Mouse (Mus musculus): Measurements from ENCODE around the gene Uncx. TPM values are rescaled to one million over a fixed set of nuclear protein-coding genes. Genes with fewer than 3 reads are reported as not detected.

Gene Uncx
- 48.8 and 60.7 TPM in 2 replicates for polyA plus RNA-seq (2015; fragmentation: Nextera tagmentation; extraction: Ambion mirVana)

DNA sequence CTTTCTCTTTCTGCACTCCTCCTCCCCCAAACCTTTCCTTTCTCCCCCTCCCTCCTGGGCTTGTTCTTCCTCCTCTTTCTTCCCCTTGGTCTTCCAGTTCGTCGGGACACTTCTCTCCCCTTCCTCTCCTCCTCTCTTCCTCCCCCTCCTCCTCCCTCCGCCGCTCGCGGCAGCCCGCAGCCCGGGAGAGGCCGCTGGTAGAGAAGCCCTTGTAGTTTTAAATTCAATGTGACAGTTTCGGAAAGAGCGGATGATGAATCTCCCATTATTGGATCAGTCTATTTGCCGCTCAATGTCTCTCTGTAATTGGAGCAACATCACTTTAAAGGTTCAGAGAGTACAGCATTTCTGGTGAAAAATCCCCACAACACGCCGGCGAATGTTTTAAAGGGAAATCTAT, at the start of gene Uncx:
Gene Uncx (plus strand): TSS at position 281 of the 400 bp plus-strand sequence.
- peak; percentile 6; the same call in 1 of the 2 replicates for ATAC-seq (ENCODE audit: low FRiP score)
- Histone ChIP-seq H3K36me3 (peaks cover 8% of the 10 kb centered on the region; the same call in 1 of the 2 replicates), H3K27me3 (peaks cover 78% of the 10 kb centered on the region), H3K4me2 (peak within 1 kb of the TSS; percentile 72), H3K4me3 (peak within 1 kb of the TSS; percentile 61), H3K9me3 (no peaks in the 10 kb centered on the region), H3K4me1 (replicated peaks) (peaks cover 69% of the 10 kb centered on the region), H3K9ac (peak within 1 kb of the TSS; percentile 91), H3K27ac (peak within 1 kb of the TSS; percentile 96)
- 1% methylated on average over 15 of the region's 15 CpGs for WGBS

DNA sequence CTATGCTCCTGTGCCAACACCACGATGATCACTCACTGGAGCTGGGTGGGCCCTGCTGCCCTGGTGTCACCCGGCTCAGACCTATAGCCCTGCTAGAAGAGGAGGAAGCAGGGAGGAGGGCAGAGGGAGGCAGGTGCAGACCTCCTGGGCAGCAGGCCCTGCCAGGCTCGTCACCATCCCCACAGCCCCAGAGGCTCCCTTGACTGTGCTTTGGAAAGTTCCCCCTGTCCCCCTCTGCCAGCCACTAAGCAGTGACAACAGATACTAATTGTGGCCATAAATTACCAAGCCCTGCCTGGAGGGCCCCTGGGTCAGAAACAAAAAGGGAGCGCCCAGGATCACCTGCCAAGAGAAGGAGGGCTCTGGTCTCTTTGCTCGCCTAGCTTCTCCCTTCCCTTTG, 49.6 kb upstream of the Uncx start:
- WGBS = 54% methylated on average over 5 of the region's 5 CpGs

DNA sequence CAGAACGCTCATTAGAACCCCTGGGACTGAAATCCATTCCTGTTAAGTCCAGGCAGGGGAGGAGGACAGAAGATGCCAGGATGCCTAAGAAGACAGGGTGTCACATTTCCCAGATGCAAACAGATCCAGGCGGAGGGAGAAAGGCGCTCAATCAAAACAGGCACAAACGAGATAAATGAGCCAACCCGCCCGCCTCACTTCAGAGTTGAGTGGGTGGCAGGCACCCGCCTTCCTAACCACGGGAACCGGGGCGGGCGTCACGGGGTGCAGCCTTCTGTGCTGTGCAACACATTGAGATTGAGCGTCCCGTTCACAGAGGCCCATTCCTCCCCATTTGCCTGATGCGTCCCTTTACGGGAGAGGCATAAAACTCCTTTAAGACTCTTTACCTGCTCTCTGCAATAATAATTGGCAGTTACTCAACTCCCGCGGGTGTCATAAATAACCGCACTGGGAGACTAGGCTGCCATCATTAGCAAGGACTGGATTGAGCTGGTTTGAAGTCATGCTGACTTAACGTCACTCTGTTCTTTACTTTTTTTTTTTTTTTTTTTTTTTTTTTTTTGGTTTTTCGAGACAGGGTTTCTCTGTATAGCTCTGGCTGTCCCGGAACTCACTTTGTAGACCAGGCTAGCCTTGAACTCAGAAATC, 48.1 kb upstream of the Uncx start:
- Histone ChIP-seq H3K9ac (no peak overlapping the region), H3K9me3 (no peaks in the 10 kb centered on the region), H3K27me3 (peaks cover 15% of the 10 kb centered on the region; the same call in 1 of the 2 replicates), H3K27ac (no peak overlapping the region), H3K36me3 (no peaks in the 10 kb centered on the region), H3K4me3 (no peak overlapping the region), H3K4me1 (replicated peaks) (peaks cover 6% of the 10 kb centered on the region), H3K4me2 (no peak overlapping the region)
- ATAC-seq (ENCODE audit: low FRiP score) = no peak
- 56% methylated on average over 22 of the region's 22 CpGs for WGBS

More for the DNA sequence above, 49.6 kb upstream of the Uncx start:
- Histone ChIP-seq H3K27me3 (peaks cover 15% of the 10 kb centered on the region; the same call in 1 of the 2 replicates), H3K4me2 (no peak overlapping the region), H3K36me3 (no peaks in the 10 kb centered on the region), H3K4me1 (replicated peaks) (peaks cover 11% of the 10 kb centered on the region), H3K9ac (no peak overlapping the region), H3K9me3 (no peaks in the 10 kb centered on the region), H3K4me3 (no peak overlapping the region), H3K27ac (no peak overlapping the region)
- ATAC-seq (ENCODE audit: low FRiP score) = no peak

DNA sequence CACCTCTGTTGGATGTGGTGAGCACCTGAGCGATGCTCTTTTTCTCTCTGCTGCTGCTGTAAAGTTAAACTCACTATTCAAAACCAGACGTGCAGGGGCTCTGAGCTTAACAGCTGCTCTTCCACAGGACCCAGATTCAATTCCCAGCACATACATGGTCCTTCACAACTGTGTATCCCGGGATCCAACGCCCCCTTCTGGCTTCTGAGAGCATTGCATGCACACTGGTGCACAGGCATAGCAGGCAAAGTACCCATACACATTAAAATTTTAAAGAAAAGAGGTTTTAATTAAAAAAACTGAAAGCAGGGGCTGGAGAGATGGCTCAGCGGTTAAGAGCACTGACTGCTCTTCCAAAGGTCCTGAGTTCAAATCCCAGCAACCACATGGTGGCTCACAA, 46.4 kb upstream of the Uncx start:
- 55% methylated on average over 5 of the region's 5 CpGs for WGBS
- Histone ChIP-seq H3K4me1 (replicated peaks) (peaks cover 3% of the 10 kb centered on the region), H3K4me3 (no peak overlapping the region), H3K27ac (no peak overlapping the region), H3K36me3 (no peaks in the 10 kb centered on the region), H3K9ac (no peak overlapping the region), H3K4me2 (no peak overlapping the region), H3K27me3 (peaks cover 19% of the 10 kb centered on the region; the same call in 1 of the 2 replicates), H3K9me3 (no peaks in the 10 kb centered on the region)
- no peak for ATAC-seq (ENCODE audit: low FRiP score)

DNA sequence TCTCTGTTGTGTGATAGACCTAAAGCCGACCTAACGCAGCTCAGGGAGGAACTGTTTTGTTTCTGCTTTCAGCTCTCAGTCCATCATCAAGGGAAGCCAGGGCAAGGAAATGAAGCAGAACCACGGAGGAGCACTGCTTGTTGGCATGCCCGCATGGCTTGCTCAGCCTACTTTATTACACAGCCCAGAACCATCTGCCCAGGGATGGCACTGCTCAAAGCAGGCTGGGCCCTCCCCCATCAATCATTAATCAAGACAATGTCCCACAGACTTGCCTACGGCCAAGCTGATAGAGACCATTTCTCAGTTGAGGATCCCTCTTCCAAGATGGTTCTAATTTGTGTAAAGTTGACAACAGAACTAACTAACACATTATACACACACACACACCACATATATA, 44.5 kb upstream of the Uncx start:
- WGBS = 60% methylated on average over 5 of the region's 5 CpGs
- H3K4me1 ChIP-seq (replicated peaks) = peaks cover 3% of the 10 kb centered on the region
- no peak overlapping the region for H3K27ac ChIP-seq
- no peak for ATAC-seq (ENCODE audit: low FRiP score)
- H3K4me3 ChIP-seq = no peak overlapping the region
- H3K9me3 ChIP-seq = no peaks in the 10 kb centered on the region
- no peak overlapping the region for H3K4me2 ChIP-seq
- peaks cover 24% of the 10 kb centered on the region for H3K27me3 ChIP-seq
- H3K9ac ChIP-seq = no peak overlapping the region
- no peaks in the 10 kb centered on the region for H3K36me3 ChIP-seq

DNA sequence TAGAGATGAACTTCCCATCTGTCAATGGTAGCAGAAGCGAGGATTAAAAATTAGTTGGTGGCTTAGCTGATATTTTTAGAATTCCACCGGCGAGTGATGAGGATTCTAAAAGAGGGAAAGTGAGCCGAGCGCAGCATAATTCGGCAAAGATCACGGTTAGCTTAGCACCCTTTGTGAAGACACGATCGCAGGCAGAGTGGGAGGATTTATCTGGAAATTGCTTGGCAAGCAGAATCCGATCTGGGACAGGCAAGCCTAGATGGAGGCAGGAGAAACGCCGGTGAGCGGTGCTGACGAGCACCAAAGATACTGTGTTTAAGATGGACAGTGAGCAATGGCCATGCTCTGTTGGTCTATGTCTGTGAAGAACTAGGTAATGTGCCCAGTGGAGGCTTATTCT, 41.0 kb upstream of the Uncx start:
- H3K4me3 ChIP-seq = no peak overlapping the region
- H3K9me3 ChIP-seq = no peaks in the 10 kb centered on the region
- peaks cover 39% of the 10 kb centered on the region for H3K27me3 ChIP-seq
- whole genome bisulfite sequencing = 86% methylated on average over 14 of the region's 14 CpGs
- H3K9ac ChIP-seq = no peak overlapping the region
- H3K27ac ChIP-seq = no peak overlapping the region
- no peak for ATAC-seq (ENCODE audit: low FRiP score)
- H3K4me1 ChIP-seq (replicated peaks) = no peaks in the 10 kb centered on the region
- H3K4me2 ChIP-seq = no peak overlapping the region
- H3K36me3 ChIP-seq = no peaks in the 10 kb centered on the region

DNA sequence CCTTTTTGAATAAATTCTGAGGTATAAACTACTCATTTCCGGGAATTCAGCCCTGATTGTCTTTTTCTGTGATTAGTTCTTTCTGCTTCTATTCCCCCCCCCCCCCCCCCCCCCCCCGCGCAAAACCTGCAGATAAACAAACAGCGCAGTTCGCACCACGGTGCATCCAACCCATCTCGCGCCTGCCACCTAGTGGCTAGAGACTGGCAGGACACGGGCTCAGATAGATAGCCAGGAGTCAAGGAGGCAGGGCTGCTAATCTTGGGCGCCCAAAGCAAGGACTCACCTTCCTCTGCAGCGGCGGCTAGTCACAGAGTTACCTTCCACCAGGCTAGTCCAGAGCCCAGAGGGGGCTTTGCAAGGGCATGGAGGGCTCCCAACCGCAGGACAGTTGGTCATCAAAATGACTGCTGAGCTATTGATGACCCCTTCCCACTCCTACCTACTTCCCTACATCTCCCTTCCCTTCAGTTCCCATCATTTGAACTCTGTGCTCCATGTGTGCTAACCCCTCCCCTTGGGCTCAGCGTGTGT, 38.2 kb upstream of the Uncx start:
- Histone ChIP-seq H3K9ac (no peak overlapping the region), H3K36me3 (no peaks in the 10 kb centered on the region), H3K27me3 (peaks cover 53% of the 10 kb centered on the region), H3K4me1 (replicated peaks) (no peaks in the 10 kb centered on the region), H3K27ac (no peak overlapping the region), H3K4me3 (no peak overlapping the region), H3K9me3 (no peaks in the 10 kb centered on the region), H3K4me2 (no peak overlapping the region)
- 9% methylated on average over 12 of the region's 14 CpGs for WGBS
- no peak for ATAC-seq (ENCODE audit: low FRiP score)

DNA sequence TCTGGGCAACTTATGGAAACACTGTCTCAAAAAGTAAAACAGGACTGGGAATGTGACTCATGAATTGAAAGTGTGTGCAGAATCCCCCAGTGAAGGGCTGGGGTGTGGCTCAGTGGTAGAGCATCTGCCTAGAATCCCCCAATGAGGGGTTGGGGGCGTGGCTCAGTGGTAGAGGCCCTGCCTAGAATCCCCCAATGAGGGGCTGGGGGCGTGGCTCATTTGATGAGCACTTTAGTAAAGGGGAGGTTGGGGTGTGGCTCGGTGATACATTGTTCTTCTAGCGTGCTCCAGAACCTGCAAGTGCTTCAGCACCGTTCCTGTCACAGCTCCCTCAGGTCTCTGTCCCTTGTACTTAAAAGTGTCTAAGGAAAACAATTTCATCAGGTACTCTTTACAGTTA, 37.1 kb upstream of the Uncx start:
- H3K27me3 ChIP-seq = peaks cover 64% of the 10 kb centered on the region
- H3K27ac ChIP-seq = no peak overlapping the region
- H3K4me2 ChIP-seq = no peak overlapping the region
- H3K9ac ChIP-seq = no peak overlapping the region
- no peaks in the 10 kb centered on the region for H3K4me1 ChIP-seq (replicated peaks)
- H3K4me3 ChIP-seq = no peak overlapping the region
- 18% methylated on average over 5 of the region's 5 CpGs for WGBS
- H3K36me3 ChIP-seq = no peaks in the 10 kb centered on the region
- H3K9me3 ChIP-seq = no peaks in the 10 kb centered on the region
- ATAC-seq (ENCODE audit: low FRiP score) = no peak

DNA sequence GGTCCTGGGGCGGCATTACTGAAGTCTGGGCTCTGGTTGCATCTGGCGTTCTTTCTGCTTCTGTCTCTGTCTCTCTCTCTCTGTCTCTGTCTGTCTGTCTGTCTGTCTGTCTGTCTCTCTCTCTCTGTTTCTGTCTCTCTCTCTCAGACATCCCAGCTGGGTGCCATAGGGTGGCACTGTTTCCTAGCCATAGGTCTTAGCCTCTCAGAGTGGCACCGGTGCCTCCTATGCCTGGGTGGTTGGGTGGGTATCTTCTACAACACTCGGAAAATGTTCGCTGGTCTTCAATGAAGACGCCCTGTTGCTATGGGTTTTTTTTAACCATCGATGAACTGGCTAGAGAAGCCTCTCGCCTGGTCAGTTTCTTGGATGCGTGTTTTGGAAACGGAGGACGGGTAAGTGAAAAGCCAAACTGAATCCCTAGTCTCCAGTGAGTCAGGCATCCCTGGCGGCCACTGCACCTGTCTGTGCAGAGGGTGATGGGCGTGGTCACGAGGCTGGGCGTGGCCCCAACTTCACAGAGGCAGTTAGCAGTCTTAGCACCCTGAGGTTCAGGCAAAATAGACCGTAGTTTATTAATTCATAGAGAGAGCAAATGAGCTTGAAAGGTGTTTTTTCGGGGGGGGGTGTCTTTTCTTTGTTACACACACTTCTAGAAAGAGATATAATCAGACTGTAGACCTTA, 32.5 kb upstream of the Uncx start:
- no peak overlapping the region for H3K27ac ChIP-seq
- no peak overlapping the region for H3K4me2 ChIP-seq
- no peak overlapping the region for H3K4me3 ChIP-seq
- no peak for ATAC-seq (ENCODE audit: low FRiP score)
- H3K9ac ChIP-seq = no peak overlapping the region
- no peaks in the 10 kb centered on the region for H3K36me3 ChIP-seq
- no peaks in the 10 kb centered on the region for H3K9me3 ChIP-seq
- no peaks in the 10 kb centered on the region for H3K4me1 ChIP-seq (replicated peaks)
- H3K27me3 ChIP-seq = peaks cover 59% of the 10 kb centered on the region
- 18% methylated on average over 17 of the region's 17 CpGs for WGBS

DNA sequence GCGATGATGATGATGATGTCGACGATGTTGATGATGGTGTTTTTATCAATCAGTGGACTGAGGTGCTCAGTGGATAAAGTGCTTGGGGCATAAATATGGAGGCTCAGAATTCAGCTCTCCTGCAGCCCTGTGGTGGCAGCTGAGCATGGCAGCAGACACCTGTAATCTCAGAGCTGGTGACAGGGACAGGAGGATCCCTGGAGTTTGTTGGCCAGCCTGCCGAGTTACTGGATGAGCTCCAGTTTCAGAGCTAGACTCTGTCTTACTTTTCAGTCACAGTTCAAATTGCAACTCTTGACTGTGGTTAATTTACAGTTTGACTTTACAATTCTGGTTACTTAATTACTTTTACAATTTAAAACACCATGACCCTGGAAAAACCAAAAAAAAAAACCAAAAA, 31.1 kb upstream of the Uncx start:
- Histone ChIP-seq H3K9me3 (no peaks in the 10 kb centered on the region), H3K36me3 (no peaks in the 10 kb centered on the region), H3K4me2 (no peak overlapping the region), H3K27me3 (peaks cover 60% of the 10 kb centered on the region), H3K27ac (no peak overlapping the region), H3K9ac (no peak overlapping the region), H3K4me3 (no peak overlapping the region), H3K4me1 (replicated peaks) (peaks cover 4% of the 10 kb centered on the region; the same call in 1 of the 2 replicates)
- ATAC-seq (ENCODE audit: low FRiP score) = no peak
- 93% methylated on average over 4 of the region's 4 CpGs for WGBS

DNA sequence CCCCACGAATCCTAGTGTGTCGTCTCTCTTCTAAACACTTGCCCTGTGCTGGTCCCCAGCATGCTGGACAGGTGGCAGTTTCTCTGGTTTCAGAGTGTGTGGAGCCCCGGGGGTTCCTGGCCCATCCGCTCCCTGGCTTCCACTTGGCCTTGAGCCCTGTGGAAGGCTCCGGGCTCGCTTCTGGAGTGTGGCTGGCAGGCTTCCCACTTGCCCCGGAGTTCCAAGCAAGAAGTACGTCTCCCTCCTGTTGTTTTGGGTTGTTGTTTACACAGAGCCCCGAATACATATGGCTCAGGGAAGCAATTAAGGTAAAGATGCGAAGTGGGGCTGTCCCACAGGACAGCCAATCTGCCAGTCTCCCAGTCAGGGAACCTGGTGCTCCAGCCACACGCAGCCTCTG, 27.0 kb upstream of the Uncx start:
- no peak overlapping the region for H3K4me3 ChIP-seq
- H3K36me3 ChIP-seq = no peaks in the 10 kb centered on the region
- no peak overlapping the region for H3K9ac ChIP-seq
- H3K4me2 ChIP-seq = no peak overlapping the region
- 35% methylated on average over 11 of the region's 11 CpGs for WGBS
- no peaks in the 10 kb centered on the region for H3K9me3 ChIP-seq
- peaks cover 8% of the 10 kb centered on the region; the same call in 1 of the 2 replicates for H3K4me1 ChIP-seq (replicated peaks)
- H3K27me3 ChIP-seq = peaks cover 58% of the 10 kb centered on the region
- no peak overlapping the region for H3K27ac ChIP-seq
- ATAC-seq (ENCODE audit: low FRiP score) = no peak

DNA sequence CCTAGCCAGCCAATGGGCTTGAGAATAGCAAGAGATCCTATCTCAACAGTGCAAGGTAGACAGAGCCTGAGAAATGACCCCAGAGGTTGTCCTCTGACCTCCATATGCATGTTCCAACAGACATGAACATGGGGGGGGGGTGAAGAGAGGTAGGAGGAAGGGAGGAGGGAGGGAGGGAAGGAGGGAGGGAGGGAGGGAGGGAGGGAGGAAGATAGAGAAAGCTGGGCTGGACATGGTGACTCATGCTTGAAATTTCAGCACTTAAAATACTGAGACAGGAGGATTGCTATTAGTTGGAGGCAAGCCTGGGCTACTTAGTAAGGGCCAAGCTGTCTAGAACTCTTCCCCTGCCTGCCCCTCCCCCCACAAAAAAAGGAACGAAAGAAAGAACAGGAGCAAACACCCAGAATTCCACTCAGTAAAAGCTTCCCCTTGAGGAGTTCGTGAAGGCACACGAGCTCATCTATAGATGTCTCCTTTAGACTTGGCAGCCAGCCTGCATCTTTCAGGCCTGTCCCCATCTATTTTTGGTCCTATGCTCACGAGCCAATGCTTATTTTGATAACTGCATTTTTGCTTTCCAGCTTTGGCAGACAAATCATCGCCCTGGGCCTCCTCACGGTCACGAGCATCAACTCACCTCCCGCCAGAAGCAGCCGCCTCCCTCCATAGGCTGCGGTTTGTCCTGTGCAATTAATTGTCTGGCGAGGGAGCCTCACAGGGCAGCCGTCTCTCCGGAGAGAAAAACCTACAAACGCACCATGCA, 23.0 kb upstream of the Uncx start:
- Histone ChIP-seq H3K4me3 (no peak overlapping the region), H3K4me1 (replicated peaks) (peaks cover 8% of the 10 kb centered on the region; the same call in 1 of the 2 replicates), H3K9ac (no peak overlapping the region), H3K27ac (no peak overlapping the region), H3K36me3 (no peaks in the 10 kb centered on the region), H3K27me3 (peaks cover 74% of the 10 kb centered on the region), H3K9me3 (no peaks in the 10 kb centered on the region), H3K4me2 (no peak overlapping the region)
- ATAC-seq (ENCODE audit: low FRiP score) = no peak
- 48% methylated on average over 14 of the region's 14 CpGs for WGBS

Data from hindbrain, embryonic 13.5 days (tissue).